Mouse (Mus musculus) erythroblast, embryonic 14.5 days (primary cell): ENCODE results near the gene Dok5. TPM values are rescaled to one million over a fixed set of nuclear protein-coding genes. Genes with fewer than 3 reads are reported as not detected.

ENCODE experiments used
- H3K27me3 ChIP-seq: 2 replicates; pipeline ENCODE4 v1.6.1; 2012; ENCODE audit warnings: inconsistent platforms; ENCODE audit not compliant: control insufficient read depth
- H3K36me3 ChIP-seq: 2 replicates; pipeline ENCODE4 v1.6.1; 2012; ENCODE audit warnings: mild to moderate bottlenecking, inconsistent platforms; ENCODE audit not compliant: control insufficient read depth
- H3K4me1 ChIP-seq: 2 replicates; pipeline ENCODE4 v1.6.1; 2012; ENCODE audit warnings: inconsistent platforms; ENCODE audit not compliant: control insufficient read depth
- H3K4me3 ChIP-seq: replicated peaks from 2 replicates; pipeline ENCODE3; 2012; ENCODE audit warnings: moderate library complexity, mild to moderate bottlenecking, inconsistent platforms
- H3K9me3 ChIP-seq: 2 replicates; pipeline ENCODE4 v1.6.1; 2012; ENCODE audit warnings: low read length, inconsistent platforms, mixed read lengths; ENCODE audit not compliant: control insufficient read depth
- GATA1 ChIP-seq: IDR thresholded peaks from 2 replicates; pipeline ENCODE4 v1.6.1; 2012; ENCODE audit warnings: low read length, inconsistent platforms, mixed read lengths
- TAL1 ChIP-seq: IDR thresholded peaks from 3 replicates; pipeline ENCODE4 v1.6.1; 2012; ENCODE audit warnings: low read length, inconsistent platforms, mixed read lengths
- polyA plus RNA-seq: library from polyadenylated mRNA; stranded (reverse); fragments of >175 nt; gene quantifications from 2 replicates; pipeline ENCODE4 v1.2.3, GENCODE M21; 2012

Gene Dok5
- polyA plus RNA-seq, 1 experiment, result not detected

DNA sequence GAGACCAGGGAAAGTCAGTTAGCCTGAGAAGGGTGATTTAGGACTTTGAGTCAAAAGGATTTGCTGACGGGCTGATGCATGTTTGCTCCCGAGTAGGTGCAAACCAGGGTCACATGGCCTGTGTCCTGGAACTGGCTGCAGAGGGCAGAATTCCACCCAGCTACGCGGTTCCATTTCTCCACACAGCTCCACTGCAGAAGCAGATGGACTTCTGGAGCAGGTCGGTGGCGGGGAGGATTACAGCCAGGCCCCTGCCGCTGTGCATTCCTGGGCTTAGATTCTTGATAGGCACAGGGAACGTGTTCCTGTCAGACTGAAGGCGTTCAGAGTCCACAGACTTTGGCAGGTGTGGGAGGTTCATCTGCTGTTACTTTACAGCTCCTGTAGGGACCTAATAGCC, 131.2 kb downstream of the Dok5 start:
- TF ChIP-seq TAL1 (no peak), GATA1 (no peak)
- H3K36me3 ChIP-seq, result no peaks in the 10 kb centered on the region
- no peaks in the 10 kb centered on the region for H3K27me3 ChIP-seq
- no peak overlapping the region for H3K4me3 ChIP-seq
- H3K9me3 ChIP-seq, result peaks cover 60% of the 10 kb centered on the region
- H3K4me1 ChIP-seq, result no peaks in the 10 kb centered on the region

DNA sequence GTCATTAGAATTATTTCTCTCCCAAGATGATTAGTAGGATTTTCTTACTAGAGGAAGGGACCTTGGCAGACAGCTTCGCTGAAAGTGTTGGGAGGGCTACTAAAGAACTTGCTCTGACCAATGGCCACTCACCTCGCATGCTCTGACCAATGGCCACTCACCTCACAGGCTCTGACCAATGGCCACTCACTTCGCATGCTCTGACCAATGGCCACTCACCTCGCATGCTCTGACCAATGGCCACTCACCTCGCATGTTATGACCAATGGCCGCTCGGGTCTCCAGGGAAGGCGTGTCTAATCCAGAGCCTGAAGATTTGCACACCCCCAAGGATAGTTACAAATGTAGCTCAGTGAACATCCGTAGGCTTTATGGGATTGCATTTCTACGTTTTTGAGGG, 131.6 kb downstream of the Dok5 start:
- Histone ChIP-seq H3K4me1 (no peaks in the 10 kb centered on the region), H3K27me3 (no peaks in the 10 kb centered on the region), H3K4me3 (no peak overlapping the region), H3K9me3 (peaks cover 56% of the 10 kb centered on the region), H3K36me3 (no peaks in the 10 kb centered on the region)
- TF ChIP-seq GATA1, result no peak

DNA sequence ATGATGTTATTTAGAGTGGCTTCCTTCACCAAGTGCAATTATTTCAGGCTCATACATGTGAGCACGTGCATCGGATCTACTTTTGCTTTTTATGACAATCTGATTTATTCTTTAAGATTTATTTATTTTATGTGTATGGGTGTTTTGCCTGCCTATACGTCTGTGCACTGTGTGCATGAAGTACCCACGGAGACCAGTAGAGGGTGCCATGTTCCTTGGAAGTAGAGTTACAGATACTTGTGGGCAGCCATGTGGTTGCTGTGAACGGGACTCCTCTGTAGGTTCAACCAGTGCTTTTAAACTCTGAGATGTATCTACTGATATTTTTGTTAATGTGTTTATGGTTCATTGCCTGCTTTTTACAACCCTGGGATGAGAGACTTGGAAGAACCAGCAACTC, 132.4 kb downstream of the Dok5 start:
- TF ChIP-seq TAL1, result no peak
- no peak for TF ChIP-seq GATA1
- H3K4me3 ChIP-seq, result no peak overlapping the region
- H3K9me3 ChIP-seq, result peaks cover 51% of the 10 kb centered on the region

DNA sequence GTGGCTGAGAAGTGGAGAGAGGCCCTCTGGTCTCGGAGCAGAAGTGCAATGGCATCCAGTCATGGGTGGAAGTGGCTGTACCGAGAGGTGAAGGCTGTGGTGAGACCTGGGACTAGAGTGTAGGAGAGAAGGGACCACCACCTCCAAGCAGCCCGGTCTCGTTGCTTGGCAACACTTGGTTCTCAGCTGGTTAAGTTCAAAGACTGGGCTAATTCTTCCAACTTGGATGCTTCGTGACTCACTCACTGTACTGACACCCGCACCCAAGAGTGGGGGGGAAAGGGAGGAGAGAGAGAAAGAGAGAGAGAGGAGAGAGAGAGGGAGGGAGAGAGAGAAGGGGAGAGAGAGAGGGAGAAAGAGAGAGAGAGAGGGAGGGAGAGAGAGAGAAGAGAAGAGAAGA, 133.2 kb downstream of the Dok5 start:
- H3K9me3 ChIP-seq, result peaks cover 55% of the 10 kb centered on the region

More for the DNA sequence above, 132.4 kb downstream of the Dok5 start:
- Histone ChIP-seq H3K27me3 (no peaks in the 10 kb centered on the region), H3K4me1 (no peaks in the 10 kb centered on the region), H3K36me3 (no peaks in the 10 kb centered on the region)

DNA sequence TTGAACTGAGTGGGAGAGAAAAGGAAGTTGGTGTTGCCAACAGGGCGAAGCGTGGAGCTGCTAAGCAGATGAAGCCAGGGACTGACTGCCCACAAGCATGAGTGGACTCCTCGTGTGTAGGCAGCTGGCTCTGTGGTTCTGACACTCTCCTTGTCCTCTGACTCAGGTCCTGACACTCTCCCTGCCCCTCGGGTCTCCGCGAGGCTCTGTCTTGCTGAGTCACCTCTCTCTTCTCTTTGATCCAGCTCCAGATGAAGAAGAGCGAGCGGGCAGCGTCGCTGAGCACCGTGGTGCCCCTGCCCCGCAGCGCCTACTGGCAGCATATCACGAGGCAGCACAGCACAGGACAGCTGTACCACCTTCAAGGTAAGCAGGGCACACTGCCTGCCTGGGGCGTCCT, 139.0 kb downstream of the Dok5 start:
- no peaks in the 10 kb centered on the region for H3K27me3 ChIP-seq
- H3K9me3 ChIP-seq, result peaks cover 24% of the 10 kb centered on the region
- TF ChIP-seq TAL1, result no peak
- TF ChIP-seq GATA1, result no peak
- H3K4me1 ChIP-seq, result no peaks in the 10 kb centered on the region
- no peak overlapping the region for H3K4me3 ChIP-seq
- no peaks in the 10 kb centered on the region for H3K36me3 ChIP-seq

More for the DNA sequence above, 133.2 kb downstream of the Dok5 start:
- TF ChIP-seq TAL1 (no peak), GATA1 (no peak)
- Histone ChIP-seq H3K4me1 (no peaks in the 10 kb centered on the region), H3K36me3 (no peaks in the 10 kb centered on the region), H3K4me3 (no peak overlapping the region), H3K27me3 (no peaks in the 10 kb centered on the region)

DNA sequence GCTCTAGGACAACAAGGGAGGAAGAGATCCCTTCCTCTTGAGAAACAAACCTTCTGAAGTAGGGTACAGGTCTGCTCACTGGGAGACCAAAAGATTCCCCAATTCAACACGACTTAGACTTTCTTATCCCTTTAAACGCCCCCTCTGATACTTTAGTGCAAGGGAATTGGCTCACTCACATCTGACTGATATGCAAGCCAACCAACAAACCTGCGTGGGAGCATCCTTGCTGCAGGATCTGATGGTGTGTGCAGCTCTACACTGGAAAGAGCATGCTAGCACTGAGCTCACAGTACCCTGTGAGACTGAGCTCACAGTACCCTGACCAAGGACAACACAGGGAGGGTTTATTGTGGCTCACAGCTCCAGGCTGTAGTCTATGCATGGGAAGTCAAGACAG, 139.9 kb downstream of the Dok5 start:
- no peaks in the 10 kb centered on the region for H3K36me3 ChIP-seq
- H3K4me3 ChIP-seq, result no peak overlapping the region
- H3K27me3 ChIP-seq, result no peaks in the 10 kb centered on the region
- no peak for TF ChIP-seq TAL1
- TF ChIP-seq GATA1, result no peak
- H3K9me3 ChIP-seq, result peaks cover 19% of the 10 kb centered on the region
- no peaks in the 10 kb centered on the region for H3K4me1 ChIP-seq

DNA sequence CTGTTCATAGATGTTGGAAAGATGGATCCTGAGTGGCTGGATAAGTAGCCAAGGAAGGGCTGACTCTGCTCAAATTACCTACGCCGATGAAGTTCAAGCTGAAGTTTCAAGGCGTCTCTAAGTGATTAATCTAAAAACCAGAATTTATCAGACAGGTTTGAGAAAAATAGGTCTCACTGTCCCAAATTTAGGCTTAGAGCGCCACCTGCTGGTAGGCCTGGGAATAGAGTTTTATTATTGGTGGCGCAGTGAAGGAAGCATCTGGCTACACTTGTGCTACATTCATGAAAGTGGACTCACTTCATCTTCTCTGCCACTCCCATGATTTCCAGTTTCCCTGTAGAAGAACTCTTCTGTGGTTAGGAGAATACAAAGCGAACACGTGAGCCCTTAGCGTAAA, 141.8 kb downstream of the Dok5 start:
- Histone ChIP-seq H3K36me3 (no peaks in the 10 kb centered on the region), H3K4me3 (no peak overlapping the region), H3K4me1 (no peaks in the 10 kb centered on the region), H3K27me3 (no peaks in the 10 kb centered on the region), H3K9me3 (peaks cover 12% of the 10 kb centered on the region)
- TF ChIP-seq TAL1, result no peak

DNA sequence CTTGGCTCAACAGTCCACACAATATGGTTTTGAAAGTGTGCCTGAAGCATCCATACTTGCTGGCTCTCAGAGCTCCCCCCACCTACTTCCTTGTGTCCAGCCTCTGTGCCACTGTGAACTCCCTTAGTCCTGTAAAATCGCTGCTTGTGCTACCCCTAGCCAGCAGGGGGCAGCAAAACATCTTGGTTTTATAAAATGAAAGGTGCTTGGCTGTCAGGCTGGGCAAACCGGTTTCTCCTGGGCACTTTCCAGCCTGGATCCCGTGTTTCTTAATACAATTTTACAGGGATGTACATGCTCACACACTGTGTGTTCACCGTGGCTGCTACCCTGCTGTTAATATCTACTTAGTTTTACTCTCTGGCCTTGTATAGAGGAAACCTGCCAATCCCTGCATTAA, 145.9 kb downstream of the Dok5 start:
- Histone ChIP-seq H3K4me3 (no peak overlapping the region), H3K36me3 (no peaks in the 10 kb centered on the region), H3K27me3 (no peaks in the 10 kb centered on the region), H3K9me3 (no peaks in the 10 kb centered on the region), H3K4me1 (no peaks in the 10 kb centered on the region)
- TF ChIP-seq TAL1, result no peak
- TF ChIP-seq GATA1, result no peak

DNA sequence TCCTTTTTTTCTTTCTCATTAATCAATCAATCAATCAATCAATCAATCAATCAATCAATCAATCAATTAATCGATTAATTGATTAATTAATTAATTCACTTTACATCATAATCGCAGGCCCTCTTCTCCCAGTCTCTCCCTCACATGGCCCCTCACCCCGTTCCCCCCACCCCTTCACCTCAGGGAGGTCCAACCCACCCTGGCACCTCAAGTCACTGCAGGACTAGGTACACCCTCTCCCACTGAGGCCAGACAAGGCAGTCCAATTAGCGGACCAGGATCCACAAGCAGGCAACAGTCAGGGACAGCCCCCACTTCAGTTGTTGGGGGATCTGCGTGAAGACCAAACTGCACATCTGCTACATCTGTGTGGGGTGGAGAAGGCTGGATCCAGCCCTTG, 146.3 kb downstream of the Dok5 start:
- H3K4me1 ChIP-seq, result no peaks in the 10 kb centered on the region
- H3K36me3 ChIP-seq, result no peaks in the 10 kb centered on the region
- H3K4me3 ChIP-seq, result no peak overlapping the region
- no peak for TF ChIP-seq GATA1
- no peak for TF ChIP-seq TAL1
- H3K27me3 ChIP-seq, result no peaks in the 10 kb centered on the region
- no peaks in the 10 kb centered on the region for H3K9me3 ChIP-seq

DNA sequence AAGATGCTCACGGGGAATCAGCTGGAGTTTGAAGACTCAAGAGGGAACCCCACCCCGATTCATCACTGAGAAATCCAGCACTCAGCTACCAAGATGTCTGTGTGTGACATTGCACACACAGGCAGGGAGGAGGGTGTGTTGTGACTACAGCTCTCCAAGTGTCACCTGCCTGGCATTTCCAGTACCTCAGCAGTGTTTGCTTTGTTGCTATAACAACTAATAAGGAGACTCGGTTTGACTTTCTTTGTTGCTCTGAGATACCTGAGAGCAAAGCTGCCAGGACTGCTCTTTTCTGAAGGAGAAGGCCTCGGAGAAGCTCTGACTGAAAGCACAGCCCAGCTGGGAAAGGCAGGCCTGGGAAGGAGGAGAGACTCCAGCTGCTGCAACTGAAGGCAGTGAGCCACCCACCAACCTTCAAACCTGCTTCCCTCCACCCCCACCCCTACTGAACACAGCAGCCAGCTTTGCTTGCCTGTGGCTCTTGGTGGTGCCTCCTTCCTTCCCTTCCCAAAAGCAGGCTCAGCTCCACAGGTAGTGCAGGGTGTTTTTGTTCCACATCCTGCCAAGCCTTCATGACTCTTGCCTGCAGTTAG, 152.7 kb downstream of the Dok5 start:
- Histone ChIP-seq H3K36me3 (no peaks in the 10 kb centered on the region), H3K27me3 (no peaks in the 10 kb centered on the region), H3K4me1 (no peaks in the 10 kb centered on the region), H3K4me3 (no peak overlapping the region), H3K9me3 (peaks cover 19% of the 10 kb centered on the region)
- TF ChIP-seq GATA1 (no peak), TAL1 (no peak)
